Mouse (Mus musculus): ENCODE results near the gene Mdga2. TPM values are rescaled to one million over a fixed set of nuclear protein-coding genes. Genes with fewer than 3 reads are reported as not detected.

Mdga2 gene
- polyA plus RNA-seq (2015; fragmentation: Nextera tagmentation; extraction: Ambion mirVana): not detected in 2 replicates

- no peak within 1 kb of the TSS for H3K9ac ChIP-seq (replicated peaks)
- H3K9me3 ChIP-seq (ENCODE audit: low read length): no peaks in the 10 kb centered on the region
- ATAC-seq (no peak), DNase-seq (no peak)
- no peaks in the 10 kb centered on the region for H3K4me1 ChIP-seq (ENCODE audit: insufficient read depth)
- WGBS (ENCODE audit: insufficient replicate concordance): under 1% methylated on average over 57 of the region's 61 CpGs
- no peaks in the 10 kb centered on the region for H3K36me3 ChIP-seq (replicated peaks; ENCODE audit: insufficient read depth, low read length)
- peak within 1 kb of the TSS; percentile 57 for H3K4me2 ChIP-seq (ENCODE audit: low read depth, low read length)
- H3K27ac ChIP-seq (ENCODE audit: low read depth): no peak within 1 kb of the TSS
- peaks cover 31% of the 10 kb centered on the region for H3K27me3 ChIP-seq (ENCODE audit: insufficient read depth, low read length)
- H3K4me3 ChIP-seq (ENCODE audit: low read depth, low read length): peak within 1 kb of the TSS; percentile 32
- TF ChIP-seq EP300 (IDR thresholded peaks at IDR 0.05; ENCODE audit: low read depth) (no peak), CTCF (IDR thresholded peaks at IDR 0.05; ENCODE audit: low read depth) (no peak)
Observed at GRCm38 (mm10) chr12:67222221-67223025, at the start of gene Mdga2. Mdga2 (minus strand) TSS chr12:67222549.

- H3K36me3 ChIP-seq (replicated peaks; ENCODE audit: insufficient read depth, low read length): no peaks in the 10 kb centered on the region
- no peaks in the 10 kb centered on the region for H3K9me3 ChIP-seq (ENCODE audit: low read length)
- H3K27ac ChIP-seq (ENCODE audit: low read depth): no peak overlapping the region
- DNase-seq (no peak), ATAC-seq (no peak)
- no peak for TF ChIP-seq EP300 (IDR thresholded peaks at IDR 0.05; ENCODE audit: low read depth)
- no peak for TF ChIP-seq CTCF (IDR thresholded peaks at IDR 0.05; ENCODE audit: low read depth)
- H3K4me2 ChIP-seq (ENCODE audit: low read depth, low read length): no peak overlapping the region
- no peaks in the 10 kb centered on the region for H3K27me3 ChIP-seq (ENCODE audit: insufficient read depth, low read length)
- H3K4me3 ChIP-seq (ENCODE audit: low read depth, low read length): no peak overlapping the region
- H3K9ac ChIP-seq (replicated peaks): no peak overlapping the region
- H3K4me1 ChIP-seq (ENCODE audit: insufficient read depth): no peaks in the 10 kb centered on the region
- WGBS (ENCODE audit: insufficient replicate concordance): 55% methylated on average over 1 of the region's 1 CpGs
Observed at GRCm38 (mm10) chr12:67267409-67267808, 45.1 kb upstream of the Mdga2 start.

DNA sequence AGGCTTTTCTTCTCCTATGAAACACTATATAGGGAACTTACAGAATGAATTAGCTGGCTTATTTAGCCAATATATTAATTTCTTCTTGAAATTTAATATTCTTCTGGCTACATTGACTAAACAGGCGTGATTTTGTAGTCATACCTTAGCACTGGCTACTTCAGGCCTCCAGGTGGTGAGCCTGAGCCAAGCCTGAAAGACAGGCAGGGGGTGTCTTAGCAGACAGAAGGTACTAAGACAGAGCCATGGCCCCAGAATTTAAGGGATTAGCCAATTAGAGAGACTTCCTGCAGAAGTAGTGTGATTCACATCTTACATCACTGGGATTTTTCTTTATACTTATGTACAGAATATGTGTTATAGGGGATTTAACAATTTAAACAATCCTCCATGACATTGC is 1.2 kb upstream of the Mdga2 start:
- Histone ChIP-seq H3K27ac (ENCODE audit: low read depth) (no peak overlapping the region), H3K4me2 (ENCODE audit: low read depth, low read length) (no peak overlapping the region), H3K27me3 (ENCODE audit: insufficient read depth, low read length) (peaks cover 31% of the 10 kb centered on the region), H3K36me3 (replicated peaks; ENCODE audit: insufficient read depth, low read length) (no peaks in the 10 kb centered on the region), H3K4me3 (ENCODE audit: low read depth, low read length) (no peak overlapping the region), H3K9ac (replicated peaks) (no peak overlapping the region), H3K4me1 (ENCODE audit: insufficient read depth) (no peaks in the 10 kb centered on the region), H3K9me3 (ENCODE audit: low read length) (no peaks in the 10 kb centered on the region)
- ATAC-seq (no peak), DNase-seq (no peak)
- TF ChIP-seq CTCF (IDR thresholded peaks at IDR 0.05; ENCODE audit: low read depth) (no peak), EP300 (IDR thresholded peaks at IDR 0.05; ENCODE audit: low read depth) (no peak)
- 28% methylated on average over 1 of the region's 1 CpGs for WGBS (ENCODE audit: insufficient replicate concordance)

DNA sequence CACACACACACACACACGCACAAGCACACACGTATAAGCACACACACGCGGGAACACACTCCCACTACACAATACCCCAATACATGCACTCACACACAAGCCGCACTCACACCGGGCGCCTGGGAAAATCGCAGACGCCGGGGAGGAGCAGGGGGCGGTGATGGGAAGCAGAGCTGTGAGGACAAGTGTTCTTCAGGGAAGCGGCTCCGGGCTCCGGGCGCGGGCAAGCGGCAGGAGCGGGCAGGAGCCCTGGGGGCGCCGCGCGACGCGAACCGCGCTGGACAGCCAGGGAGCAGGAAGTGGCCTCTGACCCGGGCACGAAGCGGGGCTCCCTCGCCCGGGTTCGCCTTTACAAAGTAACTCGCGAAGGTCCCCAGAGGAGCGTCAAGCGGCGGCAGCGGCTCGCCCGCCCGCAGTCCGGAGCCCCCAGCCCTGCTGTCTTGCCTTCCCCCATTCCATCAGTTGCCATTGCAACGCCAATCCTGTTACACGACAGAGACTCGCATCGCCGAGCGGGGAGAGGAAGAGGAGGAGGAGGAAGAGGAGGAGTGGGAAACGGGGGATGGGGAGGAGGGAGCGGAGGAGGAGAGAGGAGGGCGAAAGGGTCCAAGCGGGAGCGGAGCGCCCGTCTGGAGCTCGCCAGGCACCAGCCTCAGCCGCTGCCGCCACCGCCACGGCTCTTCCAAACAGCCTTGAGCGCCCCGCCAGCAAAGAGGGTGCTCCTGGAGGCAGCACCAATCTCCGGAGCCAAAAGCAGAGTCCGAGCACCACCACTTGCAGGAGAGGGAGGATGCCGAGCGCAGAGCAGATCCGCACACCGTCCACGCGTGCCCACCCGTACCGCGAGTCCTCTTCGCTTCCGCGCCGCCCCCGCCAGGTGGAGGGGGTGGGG is 774 bp downstream of the Mdga2 start:
- peak; percentile 12 for DNase-seq
- Histone ChIP-seq H3K4me2 (ENCODE audit: low read depth, low read length) (peak overlapping the region; percentile 57), H3K4me1 (ENCODE audit: insufficient read depth) (no peaks in the 10 kb centered on the region), H3K9me3 (ENCODE audit: low read length) (no peaks in the 10 kb centered on the region), H3K9ac (replicated peaks) (no peak overlapping the region), H3K27me3 (ENCODE audit: insufficient read depth, low read length) (peaks cover 31% of the 10 kb centered on the region), H3K36me3 (replicated peaks; ENCODE audit: insufficient read depth, low read length) (no peaks in the 10 kb centered on the region), H3K4me3 (ENCODE audit: low read depth, low read length) (peak overlapping the region; percentile 32), H3K27ac (ENCODE audit: low read depth) (no peak overlapping the region)
- 2% methylated on average over 75 of the region's 78 CpGs for WGBS (ENCODE audit: insufficient replicate concordance)
- no peak for ATAC-seq
- no peak for TF ChIP-seq CTCF (IDR thresholded peaks at IDR 0.05; ENCODE audit: low read depth)
- no peak for TF ChIP-seq EP300 (IDR thresholded peaks at IDR 0.05; ENCODE audit: low read depth)

GRCm38 (mm10) chr12:67220641-67221231 is 1.6 kb downstream of the Mdga2 start:
- Histone ChIP-seq H3K9ac (replicated peaks) (no peak overlapping the region), H3K36me3 (replicated peaks; ENCODE audit: insufficient read depth, low read length) (no peaks in the 10 kb centered on the region), H3K27ac (ENCODE audit: low read depth) (no peak overlapping the region), H3K27me3 (ENCODE audit: insufficient read depth, low read length) (peaks cover 31% of the 10 kb centered on the region), H3K4me2 (ENCODE audit: low read depth, low read length) (peak overlapping the region; percentile 57), H3K9me3 (ENCODE audit: low read length) (no peaks in the 10 kb centered on the region), H3K4me1 (ENCODE audit: insufficient read depth) (no peaks in the 10 kb centered on the region), H3K4me3 (ENCODE audit: low read depth, low read length) (0 out of 2 replicates have a peak overlapping the region, but pooled peaks have one; percentile 2)
- 2% methylated on average over 37 of the region's 43 CpGs for WGBS (ENCODE audit: insufficient replicate concordance)
- ATAC-seq (no peak), DNase-seq (no peak)
- TF ChIP-seq CTCF (IDR thresholded peaks at IDR 0.05; ENCODE audit: low read depth) (no peak), EP300 (IDR thresholded peaks at IDR 0.05; ENCODE audit: low read depth) (no peak)

- Histone ChIP-seq H3K36me3 (replicated peaks; ENCODE audit: insufficient read depth, low read length) (no peaks in the 10 kb centered on the region), H3K27ac (ENCODE audit: low read depth) (no peak overlapping the region), H3K9ac (replicated peaks) (no peak overlapping the region), H3K4me2 (ENCODE audit: low read depth, low read length) (no peak overlapping the region), H3K9me3 (ENCODE audit: low read length) (no peaks in the 10 kb centered on the region), H3K27me3 (ENCODE audit: insufficient read depth, low read length) (peaks cover 31% of the 10 kb centered on the region), H3K4me3 (ENCODE audit: low read depth, low read length) (no peak overlapping the region), H3K4me1 (ENCODE audit: insufficient read depth) (no peaks in the 10 kb centered on the region)
- DNase-seq (no peak), ATAC-seq (no peak)
- WGBS (ENCODE audit: insufficient replicate concordance): 1% methylated on average over 6 of the region's 6 CpGs
- TF ChIP-seq EP300 (IDR thresholded peaks at IDR 0.05; ENCODE audit: low read depth) (no peak), CTCF (IDR thresholded peaks at IDR 0.05; ENCODE audit: low read depth) (no peak)
Observed at GRCm38 (mm10) chr12:67220041-67220440, 2.3 kb downstream of the Mdga2 start.

Data from liver, postnatal 0 days (tissue).